Mouse (Mus musculus) limb, embryonic 14.5 days (tissue): ENCODE results near the gene Adam19. TPM values are rescaled to one million over a fixed set of nuclear protein-coding genes. Genes with fewer than 3 reads are reported as not detected.
A peak's percentile ranks its signal among the peaks of the same experiment; 100 is the strongest.

Source experiments
- ATAC-seq: fragments of 200-750 bp; cut with Nextera tagmentation; 2 replicates; pipeline ENCODE4 v1.8.0; 2017; ENCODE audit warnings: low read depth, moderate number of reproducible peaks, moderate TSS enrichment; ENCODE audit not compliant: low FRiP score
- DNase-seq: peaks from one replicate; pipeline ENCODE4 v3.0.0-alpha.2; 2015; ENCODE audit warnings: low spot score
- H3K27ac ChIP-seq: fragments of 300-500 bp; sonication (generic); replicated peaks from 2 replicates; pipeline ENCODE4 v1.5.1; 2014; ENCODE audit warnings: low read depth, mild to moderate bottlenecking, low read length, moderate library complexity, mixed read lengths
- H3K27me3 ChIP-seq: fragments of 300-500 bp; sonication (generic); 2 replicates; pipeline ENCODE4 v1.6.1; 2014; ENCODE audit warnings: low read length, mixed read lengths; ENCODE audit not compliant: control insufficient read depth, insufficient read depth
- H3K36me3 ChIP-seq: fragments of 300-500 bp; sonication (generic); 2 replicates; pipeline ENCODE4 v1.6.1; 2014; ENCODE audit warnings: mild to moderate bottlenecking, low read length, moderate library complexity, mixed read lengths; ENCODE audit not compliant: control insufficient read depth, insufficient read depth
- H3K4me1 ChIP-seq: fragments of 300-500 bp; sonication (generic); 2 replicates; pipeline ENCODE4 v1.6.1; 2014; ENCODE audit warnings: antibody characterized with exemption, low read length, mixed read lengths; ENCODE audit not compliant: control insufficient read depth, insufficient read depth
- H3K4me2 ChIP-seq: fragments of 300-500 bp; sonication (generic); replicated peaks from 2 replicates; pipeline ENCODE4 v1.6.1; 2014; ENCODE audit warnings: low read depth, mild to moderate bottlenecking, low read length, moderate library complexity; ENCODE audit not compliant: severe bottlenecking
- H3K4me3 ChIP-seq: fragments of 300-500 bp; sonication (generic); replicated peaks from 2 replicates; pipeline ENCODE4 v1.5.1; 2014; ENCODE audit warnings: low read length
- H3K9ac ChIP-seq: fragments of 300-500 bp; sonication (generic); 2 replicates; pipeline ENCODE4 v1.6.1; 2014; ENCODE audit warnings: mild to moderate bottlenecking, low read depth, low read length, moderate library complexity; ENCODE audit not compliant: severe bottlenecking
- H3K9me3 ChIP-seq: fragments of 300-500 bp; sonication (generic); 2 replicates; pipeline ENCODE4 v1.6.1; 2016; ENCODE audit warnings: low read length; ENCODE audit not compliant: control insufficient read depth
- POLR2A ChIP-seq: fragments of 200-500 bp; IDR thresholded peaks from 2 replicates; pipeline ENCODE4 v1.8.0; 2012; ENCODE audit warnings: inconsistent platforms, mild to moderate bottlenecking, moderate library complexity, borderline replicate concordance; ENCODE audit not compliant: insufficient read depth, insufficient read length; ENCODE audit errors: extremely low read depth
- WGBS: fragments of 180-500 bp; shearing (Covaris S2); extraction: QIAGEN DNeasy Blood & Tissue Kit; methylation state at CpG from one replicate; pipeline ENCODE4 v1.1.7; 2014; 5-methylcytosine and 5-hydroxymethylcytosine counted together
- polyA plus RNA-seq, 2 experiments: library from polyadenylated mRNA; depleted of rRNA in 1 of 2; stranded (reverse) in 1 of 2; unstranded in 1 of 2; fragments of >200 nt; fragmentation: Nextera tagmentation in 1 of 2; extraction: Ambion mirVana in 1 of 2; gene quantifications; 2 replicates each; pipeline versions ENCODE4 v1.2.1 to v1.2.3; 2012 to 2014

Adam19 gene
- polyA plus RNA-seq, 2 experiments = 13.3 to 29.3 TPM

DNA sequence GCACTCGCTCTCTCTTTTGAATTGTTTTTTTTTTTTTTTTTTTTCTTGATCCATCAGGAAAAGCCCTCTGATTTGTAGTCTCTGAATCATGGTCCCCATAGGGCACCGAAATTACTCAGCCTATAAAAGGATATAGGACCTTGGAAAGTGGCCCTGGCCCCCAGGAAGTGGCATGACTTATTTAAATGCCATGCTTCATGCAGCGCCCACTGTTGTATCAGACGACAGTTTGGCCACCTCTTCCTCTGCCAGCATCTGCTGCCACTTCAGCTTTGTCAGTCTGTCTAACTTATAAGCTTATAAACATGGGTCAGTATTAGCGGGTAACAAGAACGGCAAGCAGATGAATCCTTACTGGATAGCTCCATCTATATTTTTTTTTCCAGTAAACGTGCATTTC lies 22.8 kb upstream of the Adam19 start:
- 82% methylated on average over 7 of the region's 7 CpGs for WGBS
- no peaks in the 10 kb centered on the region for H3K36me3 ChIP-seq
- H3K9ac ChIP-seq = no peak overlapping the region
- H3K9me3 ChIP-seq = no peaks in the 10 kb centered on the region
- H3K27me3 ChIP-seq = no peaks in the 10 kb centered on the region
- no peak overlapping the region for H3K4me3 ChIP-seq
- ATAC-seq (no peak), DNase-seq (no peak)
- no peak overlapping the region for H3K4me2 ChIP-seq
- TF ChIP-seq POLR2A = no peak
- H3K27ac ChIP-seq = no peak overlapping the region
- H3K4me1 ChIP-seq = peaks cover 11% of the 10 kb centered on the region

GRCm38 (mm10) chr11:46036374-46036773 lies 19.4 kb upstream of the Adam19 start:
- peaks cover 7% of the 10 kb centered on the region for H3K4me1 ChIP-seq
- DNase-seq (no peak), ATAC-seq (no peak)
- no peaks in the 10 kb centered on the region for H3K9me3 ChIP-seq
- H3K4me2 ChIP-seq = no peak overlapping the region
- H3K27ac ChIP-seq = no peak overlapping the region
- no peak overlapping the region for H3K9ac ChIP-seq
- H3K27me3 ChIP-seq = no peaks in the 10 kb centered on the region
- 92% methylated on average over 10 of the region's 10 CpGs for WGBS
- H3K4me3 ChIP-seq = no peak overlapping the region
- no peak for TF ChIP-seq POLR2A
- no peaks in the 10 kb centered on the region for H3K36me3 ChIP-seq

- H3K9ac ChIP-seq = no peak overlapping the region
- WGBS = 62% methylated on average over 15 of the region's 15 CpGs
Observed at GRCm38 (mm10) chr11:46038901-46039300, 16.9 kb upstream of the Adam19 start.

DNA sequence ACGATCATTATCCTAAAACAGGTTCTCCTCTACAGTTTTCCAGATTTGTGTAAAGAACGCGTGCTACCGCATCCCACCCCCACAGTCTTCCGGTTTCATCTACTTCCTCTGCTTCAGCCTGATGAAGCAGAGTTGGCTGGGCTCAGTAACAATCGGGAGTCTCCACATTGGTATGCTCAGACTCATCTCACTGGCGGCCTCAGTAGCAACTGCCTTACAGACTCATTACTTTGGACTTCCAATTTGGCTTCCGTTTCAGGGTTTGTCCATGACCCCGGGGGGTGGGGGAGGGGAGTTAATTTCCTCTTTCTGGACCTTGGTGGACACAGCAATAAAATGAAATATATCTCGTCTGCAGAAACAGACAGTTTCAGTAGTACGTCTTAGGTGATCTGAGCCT lies 16.5 kb upstream of the Adam19 start:
- WGBS = 37% methylated on average over 11 of the region's 11 CpGs
- no peak for TF ChIP-seq POLR2A
- Histone ChIP-seq H3K9ac (no peak overlapping the region), H3K4me3 (no peak overlapping the region), H3K27me3 (no peaks in the 10 kb centered on the region), H3K4me1 (peaks cover 7% of the 10 kb centered on the region), H3K4me2 (0 out of 2 replicates have a peak overlapping the region, but pooled peaks have one; percentile 16), H3K36me3 (no peaks in the 10 kb centered on the region), H3K27ac (no peak overlapping the region), H3K9me3 (no peaks in the 10 kb centered on the region)
- ATAC-seq (no peak; the same call in 1 of the 2 replicates), DNase-seq (peak; percentile 41)

More at GRCm38 (mm10) chr11:46038901-46039300, 16.9 kb upstream of the Adam19 start:
- no peaks in the 10 kb centered on the region for H3K27me3 ChIP-seq
- H3K27ac ChIP-seq = no peak overlapping the region
- ATAC-seq (0 out of 2 replicates have a peak, but pooled peaks have one; percentile 37), DNase-seq (no peak)
- H3K36me3 ChIP-seq = no peaks in the 10 kb centered on the region
- 0 out of 2 replicates have a peak overlapping the region, but pooled peaks have one; percentile 16 for H3K4me2 ChIP-seq
- no peak overlapping the region for H3K4me3 ChIP-seq
- TF ChIP-seq POLR2A = no peak
- no peaks in the 10 kb centered on the region for H3K9me3 ChIP-seq
- peaks cover 7% of the 10 kb centered on the region for H3K4me1 ChIP-seq

- no peak overlapping the region for H3K4me3 ChIP-seq
- DNase-seq = no peak
- H3K9ac ChIP-seq = no peak overlapping the region
- no peak for ATAC-seq
- 80% methylated on average over 9 of the region's 9 CpGs for WGBS
- H3K4me1 ChIP-seq = peaks cover 7% of the 10 kb centered on the region
- H3K4me2 ChIP-seq = no peak overlapping the region
- no peak for TF ChIP-seq POLR2A
- no peak overlapping the region for H3K27ac ChIP-seq
- no peaks in the 10 kb centered on the region for H3K9me3 ChIP-seq
- no peaks in the 10 kb centered on the region for H3K36me3 ChIP-seq
- no peaks in the 10 kb centered on the region for H3K27me3 ChIP-seq
Observed at GRCm38 (mm10) chr11:46040841-46041556, 14.8 kb upstream of the Adam19 start.
